Mouse (Mus musculus): Measurements from ENCODE around the gene Gss. TPM values are rescaled to one million over a fixed set of nuclear protein-coding genes. Genes with fewer than 3 reads are reported as not detected.

Gene Gss
- polyA plus RNA-seq, 1 experiment from 2014 or later, result 29.8 TPM

DNA sequence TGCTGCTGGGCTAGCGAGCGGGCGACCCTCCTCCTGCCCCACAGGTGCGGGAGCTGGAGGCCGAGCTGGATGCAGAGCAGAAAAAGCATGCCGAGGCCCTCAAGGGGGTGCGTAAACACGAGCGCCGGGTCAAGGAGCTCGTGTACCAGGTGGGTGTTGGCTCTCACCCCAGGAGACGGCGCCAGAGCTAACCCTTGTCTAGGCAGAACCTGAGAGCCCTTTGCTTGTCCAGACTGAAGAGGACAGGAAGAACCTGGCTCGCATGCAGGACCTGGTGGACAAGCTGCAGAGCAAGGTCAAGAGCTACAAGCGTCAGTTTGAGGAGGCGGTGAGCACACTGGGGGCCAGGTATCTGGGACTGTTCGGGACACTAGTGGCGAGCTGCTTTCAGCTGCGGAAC is 40.5 kb upstream of the Gss start:
- ATAC-seq (ENCODE audit: low FRiP score, low TSS enrichment), result no peak
- Histone ChIP-seq H3K36me3 (ENCODE audit: control insufficient read depth, insufficient read depth, low read length) (peaks cover 51% of the 10 kb centered on the region), H3K27ac (ENCODE audit: low read depth, low read length) (no peak overlapping the region), H3K4me2 (replicated peaks; ENCODE audit: low read depth, low read length) (no peak overlapping the region), H3K27me3 (ENCODE audit: control insufficient read depth, insufficient read depth, low read length) (peaks cover 34% of the 10 kb centered on the region), H3K9ac (ENCODE audit: low read depth, low read length) (no peak overlapping the region), H3K4me3 (ENCODE audit: low read length) (no peak overlapping the region), H3K9me3 (ENCODE audit: control insufficient read depth, low read length) (no peaks in the 10 kb centered on the region), H3K4me1 (ENCODE audit: control insufficient read depth, insufficient read depth, low read length) (peaks cover 18% of the 10 kb centered on the region; the same call in 1 of the 2 replicates)
- 66% methylated on average over 19 of the region's 19 CpGs for WGBS

DNA sequence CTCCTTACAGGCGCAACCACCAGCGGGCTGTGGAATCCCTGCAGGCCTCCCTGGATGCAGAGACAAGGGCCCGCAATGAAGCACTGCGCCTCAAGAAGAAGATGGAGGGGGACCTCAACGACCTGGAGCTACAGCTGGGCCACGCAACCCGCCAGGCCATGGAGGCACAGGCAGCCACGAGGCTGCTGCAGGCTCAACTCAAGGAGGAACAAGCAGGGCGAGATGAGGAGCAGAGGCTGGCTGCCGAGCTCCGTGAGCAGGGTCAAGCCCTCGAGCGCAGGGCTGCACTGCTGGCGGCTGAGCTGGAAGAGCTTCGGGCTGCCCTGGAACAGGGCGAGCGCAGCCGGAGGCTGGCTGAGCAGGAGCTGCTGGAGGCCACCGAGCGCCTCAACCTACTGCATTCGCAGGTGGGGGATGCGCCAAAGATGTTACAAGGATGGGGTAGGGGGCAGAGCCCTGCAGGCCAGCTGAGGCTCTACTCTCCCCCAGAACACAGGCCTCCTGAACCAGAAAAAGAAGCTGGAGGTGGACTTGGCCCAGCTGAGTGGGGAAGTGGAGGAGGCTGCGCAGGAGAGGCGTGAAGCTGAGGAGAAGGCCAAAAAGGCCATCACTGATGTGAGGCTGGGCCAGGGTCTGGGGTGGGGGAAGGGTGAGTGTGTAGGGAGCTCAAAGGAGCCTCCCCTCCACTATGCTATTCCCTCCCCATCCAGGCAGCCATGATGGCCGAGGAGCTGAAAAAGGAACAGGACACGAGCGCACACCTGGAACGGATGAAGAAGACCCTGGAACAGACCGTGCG is 39.7 kb upstream of the Gss start:
- 70% methylated on average over 30 of the region's 30 CpGs for WGBS
- no peak overlapping the region for H3K9ac ChIP-seq (ENCODE audit: low read depth, low read length)
- peaks cover 40% of the 10 kb centered on the region for H3K27me3 ChIP-seq (ENCODE audit: control insufficient read depth, insufficient read depth, low read length)
- H3K4me2 ChIP-seq (replicated peaks; ENCODE audit: low read depth, low read length), result no peak overlapping the region
- ATAC-seq (ENCODE audit: low FRiP score, low TSS enrichment), result peak; percentile 11; the same call in 1 of the 2 replicates
- H3K4me1 ChIP-seq (ENCODE audit: control insufficient read depth, insufficient read depth, low read length), result peaks cover 18% of the 10 kb centered on the region; the same call in 1 of the 2 replicates
- no peaks in the 10 kb centered on the region for H3K9me3 ChIP-seq (ENCODE audit: control insufficient read depth, low read length)
- no peak overlapping the region for H3K4me3 ChIP-seq (ENCODE audit: low read length)
- H3K27ac ChIP-seq (ENCODE audit: low read depth, low read length), result no peak overlapping the region
- H3K36me3 ChIP-seq (ENCODE audit: control insufficient read depth, insufficient read depth, low read length), result peaks cover 43% of the 10 kb centered on the region

DNA sequence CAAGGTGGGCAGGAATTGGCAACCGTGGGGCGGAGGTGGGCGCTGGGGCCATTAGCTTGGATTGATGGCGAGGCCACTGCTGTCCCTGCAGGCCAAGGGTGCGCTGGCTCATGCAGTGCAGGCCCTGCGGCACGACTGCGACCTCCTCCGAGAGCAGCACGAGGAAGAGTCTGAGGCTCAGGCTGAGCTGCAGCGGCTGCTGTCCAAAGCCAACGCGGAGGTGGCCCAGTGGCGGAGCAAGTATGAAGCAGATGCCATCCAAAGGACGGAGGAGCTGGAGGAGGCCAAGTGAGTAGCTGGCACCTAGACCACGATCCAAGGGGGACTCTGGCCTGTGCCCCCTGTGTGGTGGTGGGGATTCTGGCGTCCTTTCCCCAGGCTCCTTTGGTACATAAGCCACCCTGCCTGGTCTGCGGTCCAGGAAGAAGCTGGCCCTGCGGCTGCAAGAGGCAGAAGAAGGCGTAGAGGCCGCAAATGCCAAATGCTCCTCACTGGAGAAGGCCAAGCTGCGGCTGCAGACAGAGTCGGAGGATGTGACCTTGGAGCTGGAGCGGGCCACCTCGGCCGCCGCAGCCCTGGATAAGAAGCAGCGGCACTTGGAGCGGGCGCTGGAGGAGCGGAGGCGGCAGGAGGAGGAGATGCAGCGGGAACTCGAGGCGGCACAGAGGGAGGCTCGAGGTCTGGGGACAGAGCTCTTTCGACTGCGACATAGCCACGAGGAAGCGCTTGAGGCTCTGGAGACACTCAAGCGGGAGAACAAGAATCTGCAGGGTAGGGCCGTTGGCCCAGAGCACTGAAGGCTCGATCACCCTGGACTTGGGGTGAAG is 38.2 kb upstream of the Gss start:
- 27% methylated on average over 43 of the region's 43 CpGs for WGBS
- Histone ChIP-seq H3K27ac (ENCODE audit: low read depth, low read length) (no peak overlapping the region), H3K4me2 (replicated peaks; ENCODE audit: low read depth, low read length) (no peak overlapping the region), H3K27me3 (ENCODE audit: control insufficient read depth, insufficient read depth, low read length) (peaks cover 47% of the 10 kb centered on the region), H3K4me1 (ENCODE audit: control insufficient read depth, insufficient read depth, low read length) (peaks cover 18% of the 10 kb centered on the region; the same call in 1 of the 2 replicates), H3K9me3 (ENCODE audit: control insufficient read depth, low read length) (no peaks in the 10 kb centered on the region), H3K9ac (ENCODE audit: low read depth, low read length) (no peak overlapping the region), H3K4me3 (ENCODE audit: low read length) (no peak overlapping the region), H3K36me3 (ENCODE audit: control insufficient read depth, insufficient read depth, low read length) (peaks cover 27% of the 10 kb centered on the region)
- no peak for ATAC-seq (ENCODE audit: low FRiP score, low TSS enrichment)

DNA sequence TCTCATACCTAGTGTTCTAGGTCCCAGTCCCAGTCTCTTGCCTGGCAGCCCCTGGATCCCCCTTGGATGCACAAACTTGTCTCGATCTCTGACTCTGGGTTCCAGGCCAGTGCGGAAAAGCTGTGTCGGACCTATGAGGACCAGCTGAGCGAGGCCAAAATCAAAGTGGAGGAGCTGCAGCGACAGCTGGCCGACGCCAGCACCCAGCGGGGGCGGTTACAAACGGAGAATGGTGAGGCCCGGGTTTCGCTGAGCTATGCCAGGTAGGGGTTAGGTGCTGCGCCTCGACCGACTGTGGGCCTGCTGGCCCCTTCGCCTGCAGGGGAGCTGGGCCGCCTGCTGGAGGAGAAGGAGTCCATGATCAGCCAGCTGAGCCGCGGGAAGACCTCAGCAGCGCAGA is 37.5 kb upstream of the Gss start:
- Histone ChIP-seq H3K9me3 (ENCODE audit: control insufficient read depth, low read length) (no peaks in the 10 kb centered on the region), H3K27ac (ENCODE audit: low read depth, low read length) (no peak overlapping the region), H3K36me3 (ENCODE audit: control insufficient read depth, insufficient read depth, low read length) (peaks cover 21% of the 10 kb centered on the region), H3K4me3 (ENCODE audit: low read length) (no peak overlapping the region), H3K9ac (ENCODE audit: low read depth, low read length) (no peak overlapping the region), H3K4me1 (ENCODE audit: control insufficient read depth, insufficient read depth, low read length) (peaks cover 18% of the 10 kb centered on the region; the same call in 1 of the 2 replicates), H3K27me3 (ENCODE audit: control insufficient read depth, insufficient read depth, low read length) (peaks cover 47% of the 10 kb centered on the region), H3K4me2 (replicated peaks; ENCODE audit: low read depth, low read length) (no peak overlapping the region)
- ATAC-seq (ENCODE audit: low FRiP score, low TSS enrichment), result no peak
- 32% methylated on average over 20 of the region's 20 CpGs for WGBS

DNA sequence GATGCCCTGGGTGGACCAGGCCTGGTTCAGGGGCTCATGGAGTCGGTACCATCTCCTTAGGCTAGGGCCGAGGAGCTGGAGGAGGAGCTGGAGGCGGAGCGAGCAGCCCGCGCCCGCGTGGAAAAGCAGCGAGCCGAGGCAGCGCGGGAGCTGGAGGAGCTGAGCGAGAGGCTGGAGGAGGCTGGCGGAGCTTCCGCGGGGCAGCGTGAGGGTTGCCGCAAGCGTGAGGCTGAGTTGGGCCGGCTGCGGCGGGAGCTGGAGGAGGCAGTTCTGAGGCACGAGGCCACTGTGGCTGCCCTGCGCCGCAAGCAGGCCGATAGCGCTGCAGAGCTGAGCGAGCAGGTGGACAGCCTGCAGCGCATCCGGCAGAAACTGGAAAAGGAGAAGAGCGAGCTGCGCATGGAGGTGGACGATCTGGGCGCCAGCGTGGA is 36.6 kb upstream of the Gss start:
- peaks cover 18% of the 10 kb centered on the region; the same call in 1 of the 2 replicates for H3K4me1 ChIP-seq (ENCODE audit: control insufficient read depth, insufficient read depth, low read length)
- peak; percentile 42 for ATAC-seq (ENCODE audit: low FRiP score, low TSS enrichment)
- peak overlapping the region; percentile 47 for H3K9ac ChIP-seq (ENCODE audit: low read depth, low read length)
- H3K36me3 ChIP-seq (ENCODE audit: control insufficient read depth, insufficient read depth, low read length), result peaks cover 12% of the 10 kb centered on the region
- H3K27ac ChIP-seq (ENCODE audit: low read depth, low read length), result no peak overlapping the region
- peak overlapping the region; percentile 34 for H3K4me3 ChIP-seq (ENCODE audit: low read length)
- peaks cover 47% of the 10 kb centered on the region for H3K27me3 ChIP-seq (ENCODE audit: control insufficient read depth, insufficient read depth, low read length)
- H3K4me2 ChIP-seq (replicated peaks; ENCODE audit: low read depth, low read length), result peak overlapping the region; percentile 70
- WGBS, result 2% methylated on average over 34 of the region's 35 CpGs
- no peaks in the 10 kb centered on the region for H3K9me3 ChIP-seq (ENCODE audit: control insufficient read depth, low read length)

DNA sequence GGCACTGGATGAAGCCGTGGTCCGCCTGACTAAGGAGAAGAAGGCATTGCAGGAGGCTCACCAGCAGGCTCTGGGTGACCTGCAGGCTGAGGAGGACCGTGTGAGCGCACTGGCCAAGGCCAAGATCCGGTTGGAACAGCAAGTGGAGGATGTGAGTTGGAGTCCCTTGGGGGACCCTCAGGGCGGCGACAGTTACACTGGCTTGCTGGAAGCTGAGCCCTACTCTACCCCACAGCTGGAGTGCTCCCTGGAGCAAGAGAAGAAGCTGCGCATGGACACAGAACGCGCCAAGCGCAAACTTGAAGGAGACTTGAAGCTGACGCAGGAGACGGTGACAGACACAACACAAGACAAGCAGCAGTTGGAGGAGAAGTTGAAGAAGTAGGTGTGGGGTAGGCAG is 35.9 kb upstream of the Gss start:
- peaks cover 47% of the 10 kb centered on the region for H3K27me3 ChIP-seq (ENCODE audit: control insufficient read depth, insufficient read depth, low read length)
- no peak for ATAC-seq (ENCODE audit: low FRiP score, low TSS enrichment)
- no peak overlapping the region for H3K27ac ChIP-seq (ENCODE audit: low read depth, low read length)

DNA sequence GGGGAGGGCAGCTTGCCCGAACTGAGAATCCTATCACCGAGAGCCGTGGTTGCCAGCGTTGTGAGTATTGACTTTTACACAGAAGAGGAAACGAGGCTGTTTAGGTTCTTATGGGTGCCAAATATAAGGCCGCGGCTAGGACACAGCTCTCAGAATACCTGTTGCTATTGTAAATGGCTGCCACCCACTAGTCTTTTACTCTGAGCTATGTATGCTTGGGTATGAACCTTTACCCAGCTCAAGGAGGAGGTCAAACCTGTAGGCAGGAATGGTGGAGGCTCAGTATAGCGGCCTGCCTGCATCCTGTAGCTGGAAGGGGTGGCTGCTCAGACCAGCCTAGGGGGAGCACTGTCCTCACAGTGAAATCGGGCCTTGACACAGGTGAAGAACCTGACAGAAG is 35.5 kb upstream of the Gss start:
- Histone ChIP-seq H3K36me3 (ENCODE audit: control insufficient read depth, insufficient read depth, low read length) (0 out of 2 replicates have a peak, but pooled peaks cover 2% of the 10 kb centered on the region), H3K9me3 (ENCODE audit: control insufficient read depth, low read length) (no peaks in the 10 kb centered on the region), H3K27me3 (ENCODE audit: control insufficient read depth, insufficient read depth, low read length) (peaks cover 47% of the 10 kb centered on the region), H3K9ac (ENCODE audit: low read depth, low read length) (no peak overlapping the region), H3K4me1 (ENCODE audit: control insufficient read depth, insufficient read depth, low read length) (peaks cover 18% of the 10 kb centered on the region; the same call in 1 of the 2 replicates), H3K4me2 (replicated peaks; ENCODE audit: low read depth, low read length) (no peak overlapping the region), H3K4me3 (ENCODE audit: low read length) (no peak overlapping the region), H3K27ac (ENCODE audit: low read depth, low read length) (no peak overlapping the region)
- 87% methylated on average over 9 of the region's 9 CpGs for WGBS
- ATAC-seq (ENCODE audit: low FRiP score, low TSS enrichment), result no peak

More for the DNA sequence above, 35.9 kb upstream of the Gss start:
- no peak overlapping the region for H3K9ac ChIP-seq (ENCODE audit: low read depth, low read length)
- H3K4me1 ChIP-seq (ENCODE audit: control insufficient read depth, insufficient read depth, low read length), result peaks cover 18% of the 10 kb centered on the region; the same call in 1 of the 2 replicates
- peaks cover 6% of the 10 kb centered on the region; the same call in 1 of the 2 replicates for H3K36me3 ChIP-seq (ENCODE audit: control insufficient read depth, insufficient read depth, low read length)
- H3K4me2 ChIP-seq (replicated peaks; ENCODE audit: low read depth, low read length), result no peak overlapping the region
- no peak overlapping the region for H3K4me3 ChIP-seq (ENCODE audit: low read length)
- no peaks in the 10 kb centered on the region for H3K9me3 ChIP-seq (ENCODE audit: control insufficient read depth, low read length)
- 84% methylated on average over 13 of the region's 13 CpGs for WGBS

DNA sequence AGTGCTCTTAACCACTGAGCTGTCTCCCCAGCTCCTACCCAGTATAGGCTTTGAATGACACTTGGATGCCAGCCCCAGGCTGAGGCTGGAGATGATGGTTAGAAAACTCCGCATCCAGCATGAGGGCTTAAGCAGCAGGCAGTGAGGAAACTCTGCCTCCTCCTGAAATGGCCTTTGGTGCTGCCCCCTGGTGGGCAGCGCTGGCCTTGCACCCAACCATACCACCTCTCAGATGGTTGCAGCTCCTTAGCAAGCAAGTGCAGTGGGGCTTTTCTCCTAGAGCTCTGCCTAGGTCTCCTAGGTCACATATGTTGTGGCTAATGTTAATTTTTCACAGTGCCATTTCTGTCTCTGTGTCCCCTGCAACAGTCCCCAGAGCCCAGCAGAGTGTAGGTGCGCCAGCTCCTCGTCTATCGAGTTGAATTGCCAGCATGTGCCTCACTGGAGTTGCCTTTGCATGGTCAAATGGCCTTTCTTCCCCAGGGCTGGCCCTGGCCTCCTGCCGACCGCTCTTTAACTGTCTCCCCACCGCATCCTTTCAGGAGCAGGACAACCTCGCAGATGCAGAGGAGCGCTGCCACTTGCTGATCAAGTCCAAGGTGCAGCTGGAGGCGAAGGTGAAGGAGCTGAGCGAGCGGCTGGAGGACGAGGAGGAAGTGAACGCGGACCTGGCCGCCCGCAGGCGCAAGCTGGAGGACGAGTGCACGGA is 34.6 kb upstream of the Gss start:
- Histone ChIP-seq H3K36me3 (ENCODE audit: control insufficient read depth, insufficient read depth, low read length) (no peaks in the 10 kb centered on the region), H3K27me3 (ENCODE audit: control insufficient read depth, insufficient read depth, low read length) (peaks cover 46% of the 10 kb centered on the region), H3K9ac (ENCODE audit: low read depth, low read length) (no peak overlapping the region), H3K9me3 (ENCODE audit: control insufficient read depth, low read length) (no peaks in the 10 kb centered on the region), H3K4me2 (replicated peaks; ENCODE audit: low read depth, low read length) (no peak overlapping the region), H3K27ac (ENCODE audit: low read depth, low read length) (no peak overlapping the region), H3K4me1 (ENCODE audit: control insufficient read depth, insufficient read depth, low read length) (peaks cover 18% of the 10 kb centered on the region; the same call in 1 of the 2 replicates), H3K4me3 (ENCODE audit: low read length) (no peak overlapping the region)
- 46% methylated on average over 21 of the region's 21 CpGs for WGBS
- ATAC-seq (ENCODE audit: low FRiP score, low TSS enrichment), result no peak

All from kidney, embryonic 14.5 days (tissue).